Mouse (Mus musculus) Muller cell, postnatal 12 days (primary cell): ENCODE measurements around the gene Dbx2.
A peak's percentile ranks its signal among the peaks of the same experiment; 100 is the strongest.

ENCODE experiments used
- DNase-seq: peaks from one replicate; pipeline ENCODE4 v3.0.0-alpha.2; 2015; ENCODE audit errors: inconsistent ontology term

Gene Dbx2

DNA sequence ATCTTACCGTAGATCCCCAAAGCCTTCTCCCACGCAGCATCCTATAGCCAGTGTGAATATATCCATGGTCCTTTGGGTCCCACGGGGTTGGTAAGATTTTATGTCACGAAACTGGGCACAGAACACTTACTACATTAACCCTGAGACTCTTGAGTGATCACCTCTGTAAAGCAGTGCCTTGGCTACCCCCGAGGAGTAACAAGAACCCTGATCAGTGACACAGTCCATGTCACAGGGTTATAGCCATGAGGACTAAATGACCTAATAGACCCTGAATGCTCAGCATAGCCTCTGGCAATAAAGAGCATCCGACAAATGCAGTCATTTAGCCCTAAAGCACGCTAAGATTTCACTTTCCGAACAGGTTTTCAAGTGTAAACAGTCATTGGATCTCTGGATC lies 33.0 kb downstream of the Dbx2 start:
- no peak for DNase-seq

DNA sequence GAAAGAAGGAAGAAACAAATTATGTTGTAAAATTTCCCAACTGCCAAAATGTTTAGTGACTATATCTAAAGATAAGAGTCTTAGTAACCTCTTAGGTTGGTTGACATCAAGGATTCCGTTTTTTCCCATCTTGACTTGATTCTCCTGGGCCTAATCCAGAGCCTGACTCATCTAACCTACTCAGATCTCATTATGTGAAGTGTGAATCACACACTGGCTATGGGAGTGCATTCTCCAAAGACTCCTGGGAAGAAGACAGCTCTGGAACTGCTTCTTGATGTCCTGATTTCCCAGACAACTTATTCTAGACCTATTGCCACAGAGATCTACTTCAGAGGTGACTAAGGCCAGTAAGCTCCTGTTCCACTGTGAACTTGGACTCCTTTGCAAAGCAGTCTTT lies 43.2 kb downstream of the Dbx2 start:
- DNase-seq: peak; percentile 53

DNA sequence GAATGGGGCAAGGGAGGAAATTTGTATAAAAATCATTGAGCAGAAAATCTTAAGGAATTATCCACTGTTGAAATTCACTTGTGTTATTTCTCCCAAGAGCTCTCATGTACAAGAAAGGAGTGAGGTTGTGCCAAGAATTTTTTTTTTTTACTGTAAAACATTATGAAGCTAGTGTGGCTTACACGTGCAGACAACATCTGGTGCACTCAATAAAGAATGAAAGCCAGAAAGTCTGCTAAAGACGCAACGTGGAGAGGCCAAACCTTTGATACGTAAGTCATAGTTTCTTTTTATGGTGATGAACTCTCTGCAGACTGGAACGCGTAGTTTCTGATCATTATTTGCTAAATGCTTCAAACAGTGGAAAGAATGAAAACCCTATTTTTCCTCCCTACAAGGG lies 54.6 kb downstream of the Dbx2 start:
- DNase-seq: no peak

DNA sequence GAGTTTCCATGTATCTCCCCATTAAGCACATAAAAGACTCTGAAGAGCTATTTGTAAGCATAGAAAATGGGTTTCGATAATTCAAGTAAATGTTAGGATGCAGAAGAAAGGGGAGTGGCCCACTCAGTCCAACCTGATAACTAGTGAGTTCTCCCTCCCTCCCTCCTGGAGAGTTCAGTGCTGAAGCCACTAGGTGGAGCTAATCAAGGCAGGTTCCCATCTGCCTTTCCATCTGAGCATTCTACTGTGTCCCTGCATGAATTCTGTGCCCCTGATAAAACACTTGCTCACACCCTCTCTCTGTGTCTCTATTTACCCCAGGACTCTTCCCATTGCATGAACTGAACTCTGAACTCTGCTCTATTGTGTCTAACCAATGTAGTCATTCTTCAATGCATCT lies 57.1 kb downstream of the Dbx2 start:
- no peak for DNase-seq

DNA sequence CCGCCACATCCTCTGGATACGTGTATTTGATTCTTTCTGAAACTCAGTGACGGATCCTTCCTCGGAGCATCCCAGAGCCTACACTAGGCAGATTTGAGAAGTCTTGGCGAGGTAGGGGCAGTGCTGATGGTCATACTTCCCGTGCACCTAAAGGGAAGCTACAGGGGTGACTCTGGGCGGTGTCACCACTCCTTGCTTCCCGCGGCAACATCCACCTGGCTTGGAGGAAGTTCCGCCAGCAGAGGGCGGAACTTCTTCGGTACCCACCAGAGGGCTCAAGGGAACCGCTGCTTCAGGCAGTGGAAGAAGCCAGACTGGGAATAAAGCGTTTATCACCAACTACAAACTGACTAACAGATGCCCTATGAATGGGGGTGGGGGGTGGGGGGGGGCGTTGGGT lies 68.9 kb downstream of the Dbx2 start:
- no peak for DNase-seq

DNA sequence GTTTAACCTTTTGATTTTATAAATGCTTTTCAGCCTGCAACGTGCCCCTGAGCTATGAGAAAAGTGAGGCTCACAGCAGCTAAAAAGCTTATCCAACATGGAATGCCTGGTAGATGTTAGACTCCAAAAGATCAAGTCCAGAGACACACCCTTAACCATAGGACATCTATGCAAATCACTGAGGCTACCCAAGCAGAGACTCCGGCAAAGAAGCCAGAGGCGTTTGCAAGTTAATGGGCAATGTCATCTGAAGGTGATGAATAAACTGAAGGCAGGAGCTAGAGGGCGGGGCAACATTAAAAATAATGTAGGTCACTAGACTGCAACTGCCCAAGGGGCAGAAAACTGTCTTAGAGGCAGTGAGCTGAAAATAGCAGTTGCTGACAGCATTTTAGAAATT lies 70.9 kb downstream of the Dbx2 start:
- DNase-seq: no peak

DNA sequence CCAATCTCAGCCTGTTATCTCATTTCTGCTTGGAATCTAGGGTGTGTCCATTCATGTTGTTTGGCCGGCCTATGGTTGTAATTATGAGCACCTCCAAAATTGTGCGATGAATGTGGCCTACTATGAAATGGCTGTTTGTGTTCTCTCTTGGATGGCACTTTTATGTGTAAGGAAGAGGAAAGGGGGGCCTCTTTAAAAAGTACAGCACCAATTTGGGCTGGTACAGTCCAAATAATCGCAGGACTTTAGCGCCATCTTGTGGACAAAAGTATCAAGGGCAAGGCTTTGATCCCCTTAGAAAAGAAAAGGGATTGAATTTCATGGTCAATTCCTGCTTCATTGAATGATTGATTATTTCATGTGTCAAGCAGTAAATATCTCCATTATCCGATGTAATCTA lies 81.1 kb downstream of the Dbx2 start:
- peak; percentile 20 for DNase-seq
